ENCODE assay signal across 9 mouse cellular contexts in genomic region chr10:61826753-61827435, GRCm38 (mm10). TPM values are rescaled to one million over a fixed set of nuclear protein-coding genes. Genes with fewer than 3 reads are reported as not detected.
DNase-seq lines count a peak whose midpoint lies in the region; ATAC-seq lines count a peak whose summit lies in the region.
"Had no signal": no experiment of that assay in that cellular context is flagged by ENCODE, and none has a peak within 500 bp of the region (broad histone marks: within the 10 kb centered on the region; RNA-seq: fewer than 3 reads in every experiment).

No protein-coding gene starts in this region.

- H3K4me3 ChIP-seq in heart, embryonic 11.5 days (ENCODE audit: low read depth, low read length), result no peak overlapping the region
- no peak overlapping the region for H3K4me3 ChIP-seq in limb, embryonic 15.5 days
- no peak overlapping the region for H3K4me3 ChIP-seq in liver, embryonic 12.5 days

- H3K27me3 ChIP-seq in heart, embryonic 11.5 days (ENCODE audit: control insufficient read depth, insufficient read depth, low read length), result no peaks in the 10 kb centered on the region
- no peaks in the 10 kb centered on the region for H3K27me3 ChIP-seq in limb, embryonic 15.5 days
- 0 out of 2 replicates have a peak, but pooled peaks cover 12% of the 10 kb centered on the region for H3K27me3 ChIP-seq in liver, embryonic 12.5 days (replicated peaks)

- intact Hi-C loops in heart, postnatal 10 days (cut with DNase I), result no loop called here

- H3K27ac ChIP-seq in heart, embryonic 11.5 days (ENCODE audit: low read depth, low read length), result 0 out of 2 replicates have a peak overlapping the region, but pooled peaks have one; percentile 30
- peak overlapping the region; percentile 47 for H3K27ac ChIP-seq in limb, embryonic 15.5 days
- H3K27ac ChIP-seq in liver, embryonic 12.5 days, result no peak overlapping the region

- no peaks in the 10 kb centered on the region for H3K36me3 ChIP-seq in heart, embryonic 11.5 days (ENCODE audit: control insufficient read depth, insufficient read depth, low read length)
- H3K36me3 ChIP-seq in limb, embryonic 15.5 days, result no peaks in the 10 kb centered on the region
- no peaks in the 10 kb centered on the region for H3K36me3 ChIP-seq in liver, embryonic 12.5 days

- DNase-seq in heart, postnatal 10 days, result no peak
- peak; percentile 52 for DNase-seq in adrenal gland, postnatal 10 days
- DNase-seq in hindlimb bud, embryonic 11.5 days (ENCODE audit: extremely low spot score, low read depth, low spot score), result peak; percentile 41
- DNase-seq in Muller cell, postnatal 12 days (ENCODE audit: inconsistent ontology term), result no peak
- DNase-seq in left cerebral cortex, adult 18-20 months (ENCODE audit: low spot score in 2 of 2), result no peak

- WGBS in heart, embryonic 11.5 days (ENCODE audit: insufficient replicate concordance), result 41% methylated on average over 16 of the region's 16 CpGs
- 31% methylated on average over 16 of the region's 16 CpGs for WGBS in limb, embryonic 15.5 days
- 51% methylated on average over 16 of the region's 16 CpGs for WGBS in liver, embryonic 12.5 days (ENCODE audit: insufficient replicate concordance)

- H3K9me3 ChIP-seq in heart, embryonic 11.5 days (replicated peaks; ENCODE audit: control insufficient read depth, low read length), result no peaks in the 10 kb centered on the region
- no peaks in the 10 kb centered on the region for H3K9me3 ChIP-seq in limb, embryonic 15.5 days
- H3K9me3 ChIP-seq in liver, embryonic 12.5 days (replicated peaks), result no peaks in the 10 kb centered on the region

- no peak overlapping the region for H3K4me2 ChIP-seq in heart, embryonic 11.5 days
- H3K4me2 ChIP-seq in limb, embryonic 15.5 days, result no peak overlapping the region
- no peak overlapping the region for H3K4me2 ChIP-seq in liver, embryonic 12.5 days

- H3K4me1 ChIP-seq in heart, embryonic 11.5 days (ENCODE audit: control insufficient read depth, insufficient read depth, low read length), result peaks cover 12% of the 10 kb centered on the region
- peaks cover 51% of the 10 kb centered on the region for H3K4me1 ChIP-seq in limb, embryonic 15.5 days
- H3K4me1 ChIP-seq in liver, embryonic 12.5 days, result no peaks in the 10 kb centered on the region

- H3K9ac ChIP-seq in heart, embryonic 11.5 days (ENCODE audit: low read depth, low read length), result no peak overlapping the region
- no peak overlapping the region for H3K9ac ChIP-seq in limb, embryonic 15.5 days
- no peak overlapping the region for H3K9ac ChIP-seq in liver, embryonic 12.5 days

- no peak for ATAC-seq in heart, embryonic 11.5 days (replicated peaks; ENCODE audit: insufficient number of reproducible peaks, low FRiP score, low TSS enrichment)
- no peak for ATAC-seq in limb, embryonic 15.5 days (ENCODE audit: insufficient number of reproducible peaks, low FRiP score, low TSS enrichment, low read depth)
- no peak for ATAC-seq in liver, embryonic 12.5 days

RNA-seq across cellular contexts. Expression of gene H2afy2, which starts 42.9 kb away (rescaled TPM):
- polyA plus RNA-seq in heart, embryonic 11.5 days (2014; fragmentation: Nextera tagmentation; extraction: Ambion mirVana), result 57.9 and 62.0 TPM in 2 replicates
- total RNA-seq in heart, postnatal 10 days (2021), result 10 to 100 TPM; 10.7 to 12.7 TPM
- total RNA-seq in adrenal gland, postnatal 10 days (2021), result 10 to 100 TPM; 13.4 to 16.9 TPM
- polyA plus RNA-seq in limb, embryonic 15.5 days (2015; fragmentation: Nextera tagmentation; extraction: Ambion mirVana), result 127 and 144 TPM in 2 replicates
- polyA plus RNA-seq in liver, embryonic 12.5 days (2016; fragmentation: Nextera tagmentation; extraction: Ambion mirVana), result 17.3 and 19.4 TPM in 2 replicates
- total RNA-seq in left cerebral cortex, adult 18-20 months (2021), result 10 to 100 TPM; 19.1 to 21.0 TPM
- total RNA-seq: megakaryocyte-erythroid progenitor cell, adult 5-6 weeks had no signal

Comparison
In these comparisons a context has a peak if more than half of its experiments do, and no peak if none do; other contexts are left out.
1. DNase-seq: peak in adrenal gland, postnatal 10 days (single experiment) and hindlimb bud, embryonic 11.5 days (single experiment); none in heart, postnatal 10 days (0 of 2), Muller cell, postnatal 12 days (single experiment) and left cerebral cortex, adult 18-20 months (0 of 2).